Mouse (Mus musculus) ES-E14 (cell line): Measurements from ENCODE around the gene D10Jhu81e. TPM values are rescaled to one million over a fixed set of nuclear protein-coding genes. Genes with fewer than 3 reads are reported as not detected.

ENCODE experiments used
- DNase-seq: peaks from one replicate; pipeline ENCODE4 v3.0.0-alpha.2; 2013; ENCODE audit warnings: low read depth, low spot score
- H3K27ac ChIP-seq: 2 replicates; pipeline ENCODE4 v1.5.1; 2012; ENCODE audit warnings: low read depth, mild to moderate bottlenecking, low read length, moderate library complexity, mixed read lengths; ENCODE audit not compliant: poor library complexity, insufficient read depth, severe bottlenecking
- H3K36me3 ChIP-seq: 2 replicates; pipeline ENCODE4 v1.6.1; 2012; ENCODE audit warnings: mild to moderate bottlenecking, low read length, moderate library complexity, mixed read lengths; ENCODE audit not compliant: control insufficient read depth, poor library complexity, insufficient read depth, severe bottlenecking
- H3K4me1 ChIP-seq, 2 experiments: fragments of 150-350 bp in 1 of 2; sonication (generic) in 1 of 2; 2 replicates each; pipeline ENCODE4 v1.6.1; 2012; ENCODE audit warnings: low read length in 2 of 2, mild to moderate bottlenecking in 1 of 2, mixed read lengths in 1 of 2; ENCODE audit not compliant: control insufficient read depth in 2 of 2, insufficient read depth in 2 of 2, poor library complexity in 1 of 2
- H3K4me3 ChIP-seq, 2 experiments: fragments of 150-350 bp in 1 of 2; sonication (generic) in 1 of 2; 2 replicates each; pipeline ENCODE4 v1.5.1; 2012; ENCODE audit warnings: low read length in 2 of 2, low read depth in 1 of 2, mild to moderate bottlenecking in 1 of 2, mixed read lengths in 1 of 2; ENCODE audit not compliant: insufficient read depth in 1 of 2, poor library complexity in 1 of 2, severe bottlenecking in 1 of 2
- H3K9ac ChIP-seq: 2 replicates; pipeline ENCODE4 v1.6.1; 2012; ENCODE audit warnings: low read depth, mild to moderate bottlenecking, low read length, mixed read lengths; ENCODE audit not compliant: poor library complexity, insufficient read depth, severe bottlenecking
- H3K9me3 ChIP-seq: fragments of 150-350 bp; sonication (generic); 2 replicates; pipeline ENCODE4 v1.6.1; 2012; ENCODE audit warnings: low read depth, mild to moderate bottlenecking, low read length; ENCODE audit not compliant: control insufficient read depth, insufficient read depth
- CHD2 ChIP-seq: IDR thresholded peaks from 2 replicates; pipeline ENCODE4 v1.6.1; 2014; ENCODE audit warnings: mild to moderate bottlenecking, low read depth, low read length, inconsistent platforms
- HCFC1 ChIP-seq: IDR thresholded peaks from 2 replicates; pipeline ENCODE4 v1.6.1; 2012; ENCODE audit warnings: low read length, inconsistent platforms, borderline replicate concordance; ENCODE audit not compliant: insufficient read depth
- MAFK ChIP-seq: IDR thresholded peaks from 2 replicates; pipeline ENCODE4 v1.6.1; 2014; ENCODE audit warnings: mild to moderate bottlenecking, low read depth, low read length, inconsistent platforms; ENCODE audit not compliant: insufficient read depth
- ZC3H11A ChIP-seq: IDR thresholded peaks from 2 replicates; pipeline ENCODE4 v1.6.1; 2012; ENCODE audit warnings: low read depth, mild to moderate bottlenecking, inconsistent platforms, low read length, borderline replicate concordance
- ZNF384 ChIP-seq: IDR thresholded peaks from 2 replicates; pipeline ENCODE4 v1.6.1; 2012; ENCODE audit warnings: low read depth, low read length, inconsistent platforms
- in situ Hi-C, 2 experiments: fragments of 600-800 bp; cut with MboI; formaldehyde crosslinking; loops; one replicate each; pipeline ENCODE4 v1.15.1; 2025; ENCODE audit warnings: low sequenced_read_pairs in 2 of 2, inconsistent platforms in 1 of 2; ENCODE audit not compliant: unreplicated experiment in 2 of 2
- total RNA-seq: library from RNA; depleted of rRNA; stranded (reverse); fragments of 300-350 nt; gene quantifications from 2 replicates; pipeline ENCODE4 v1.2.3, GENCODE M21; 2012

The D10Jhu81e gene
- total RNA-seq, 1 experiment = 40.2 TPM

- H3K9ac ChIP-seq = no peak overlapping the region
- no peaks in the 10 kb centered on the region for H3K9me3 ChIP-seq
- no peak overlapping the region for H3K4me3 ChIP-seq
- no peak for DNase-seq
- in situ Hi-C loops = no loop called here
- TF ChIP-seq ZC3H11A (no peak), ZNF384 (no peak), MAFK (no peak), HCFC1 (no peak), CHD2 (no peak)
- peaks cover 0 to under 1% of the 10 kb centered on the region in 2 experiments; a peak in 1 of 4 replicates for H3K4me1 ChIP-seq
- no peaks in the 10 kb centered on the region for H3K36me3 ChIP-seq
- no peak overlapping the region for H3K27ac ChIP-seq
These were observed 20.5 kb downstream of the D10Jhu81e start for GRCm38 (mm10) chr10:78148834-78149766.

- H3K27ac ChIP-seq = no peak overlapping the region
- H3K9ac ChIP-seq = no peak overlapping the region
- no peak overlapping the region for H3K4me3 ChIP-seq
- in situ Hi-C loops = no loop called here
- TF ChIP-seq CHD2 = no peak
- TF ChIP-seq HCFC1 = no peak
- TF ChIP-seq ZC3H11A = no peak
- no peak for TF ChIP-seq MAFK
- no peak for TF ChIP-seq ZNF384
- no peak for DNase-seq
- H3K9me3 ChIP-seq = no peaks in the 10 kb centered on the region
- H3K36me3 ChIP-seq = no peaks in the 10 kb centered on the region
- H3K4me1 ChIP-seq = peaks cover 0 to 2% of the 10 kb centered on the region in 2 experiments; a peak in 1 of 4 replicates
These were observed 21.6 kb downstream of the D10Jhu81e start for GRCm38 (mm10) chr10:78147908-78148441.

GRCm38 (mm10) chr10:78143727-78144505 lies 25.7 kb downstream of the D10Jhu81e start:
- DNase-seq = no peak
- TF ChIP-seq ZC3H11A (no peak), HCFC1 (no peak)
- no peak overlapping the region for H3K9ac ChIP-seq
- H3K36me3 ChIP-seq = no peaks in the 10 kb centered on the region
- H3K4me1 ChIP-seq = peaks cover 0 to 2% of the 10 kb centered on the region in 2 experiments; a peak in 1 of 4 replicates
- in situ Hi-C loops = no loop called here
- H3K27ac ChIP-seq = no peak overlapping the region
- H3K9me3 ChIP-seq = no peaks in the 10 kb centered on the region
- H3K4me3 ChIP-seq = no peak overlapping the region

GRCm38 (mm10) chr10:78140843-78141242 lies 28.7 kb downstream of the D10Jhu81e start:
- DNase-seq = no peak
- H3K27ac ChIP-seq = no peak overlapping the region
- H3K9ac ChIP-seq = no peak overlapping the region
- no peak overlapping the region for H3K4me3 ChIP-seq
- no peaks in the 10 kb centered on the region for H3K36me3 ChIP-seq
- in situ Hi-C loops = no loop called here
- H3K4me1 ChIP-seq = peaks cover 0 to 2% of the 10 kb centered on the region in 2 experiments; a peak in 1 of 4 replicates
- no peaks in the 10 kb centered on the region for H3K9me3 ChIP-seq
- no peak for TF ChIP-seq HCFC1
- no peak for TF ChIP-seq ZNF384
- TF ChIP-seq ZC3H11A = no peak
- no peak for TF ChIP-seq MAFK
- TF ChIP-seq CHD2 = no peak
